Mouse (Mus musculus) forebrain, embryonic 15.5 days (tissue): ENCODE results near the gene Plk5. TPM values are rescaled to one million over a fixed set of nuclear protein-coding genes. Genes with fewer than 3 reads are reported as not detected.
A peak's percentile ranks its signal among the peaks of the same experiment; 100 is the strongest.

Experiments
- ATAC-seq: fragments of 200-750 bp; cut with Nextera tagmentation; replicated peaks from 2 replicates; pipeline ENCODE4 v1.8.0; 2017; ENCODE audit warnings: mild to moderate bottlenecking, moderate TSS enrichment, moderate library complexity
- H3K27ac ChIP-seq: fragments of 300-500 bp; sonication (generic); replicated peaks from 2 replicates; pipeline ENCODE4 v1.5.1; 2015; ENCODE audit warnings: mild to moderate bottlenecking, inconsistent platforms
- H3K27me3 ChIP-seq: fragments of 300-500 bp; sonication (generic); 2 replicates; pipeline ENCODE4 v1.6.1; 2015; ENCODE audit warnings: inconsistent platforms
- H3K36me3 ChIP-seq: fragments of 300-500 bp; sonication (generic); 2 replicates; pipeline ENCODE4 v1.6.1; 2015; ENCODE audit warnings: mild to moderate bottlenecking, inconsistent platforms
- H3K4me1 ChIP-seq: fragments of 300-500 bp; sonication (generic); 2 replicates; pipeline ENCODE4 v1.6.1; 2015; ENCODE audit warnings: inconsistent platforms
- H3K4me2 ChIP-seq: fragments of 300-500 bp; sonication (generic); replicated peaks from 2 replicates; pipeline ENCODE4 v1.6.1; 2015; ENCODE audit warnings: mild to moderate bottlenecking, inconsistent platforms
- H3K4me3 ChIP-seq: fragments of 300-500 bp; sonication (generic); 2 replicates; pipeline ENCODE4 v1.5.1; 2015; ENCODE audit warnings: mild to moderate bottlenecking, inconsistent platforms
- H3K9ac ChIP-seq: fragments of 300-500 bp; sonication (generic); replicated peaks from 2 replicates; pipeline ENCODE4 v1.6.1; 2015; ENCODE audit warnings: mild to moderate bottlenecking, inconsistent platforms
- H3K9me3 ChIP-seq: fragments of 300-500 bp; sonication (generic); 2 replicates; pipeline ENCODE4 v1.6.1; 2016; ENCODE audit warnings: inconsistent platforms
- WGBS: fragments of 180-500 bp; shearing (Covaris S2); methylation state at CpG from one replicate; pipeline ENCODE4 v1.1.7; 2015; ENCODE audit warnings: mixed read lengths; 5-methylcytosine and 5-hydroxymethylcytosine counted together
- polyA plus RNA-seq: library from polyadenylated mRNA; unstranded; fragments of >200 nt; fragmentation: Nextera tagmentation; extraction: Ambion mirVana; gene quantifications from 2 replicates; pipeline ENCODE4 v1.2.1, GENCODE M21; 2015

Plk5 gene
- polyA plus RNA-seq, 1 experiment from 2014 or later, result 2.7 TPM

DNA sequence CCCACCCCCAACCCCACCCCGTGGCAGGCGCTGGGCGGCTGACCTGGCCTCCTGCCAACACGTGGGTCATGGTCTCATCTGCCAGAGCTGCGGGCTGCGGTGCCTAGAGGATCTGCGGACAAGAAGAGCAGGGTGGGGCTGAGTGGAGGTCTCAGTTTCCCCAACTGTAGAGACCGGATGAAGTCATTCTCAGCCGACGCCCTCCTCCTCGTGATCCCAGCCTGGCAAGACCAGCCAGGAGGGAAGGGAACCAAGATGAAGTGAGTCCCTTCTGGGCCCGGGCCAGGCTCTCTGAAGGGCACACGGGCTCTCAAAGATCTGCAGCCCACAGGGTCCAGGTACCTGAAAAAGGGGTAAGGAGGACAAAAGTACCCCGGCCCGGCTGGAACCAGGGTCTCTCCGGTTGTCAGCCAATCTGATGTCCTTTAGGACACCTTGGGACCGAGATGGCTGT, 8.7 kb upstream of the Plk5 start:
- Histone ChIP-seq H3K36me3 (no peaks in the 10 kb centered on the region), H3K4me2 (no peak overlapping the region), H3K9ac (no peak overlapping the region), H3K27me3 (peaks cover 91% of the 10 kb centered on the region), H3K9me3 (no peaks in the 10 kb centered on the region), H3K4me1 (peaks cover 26% of the 10 kb centered on the region), H3K4me3 (no peak overlapping the region), H3K27ac (no peak overlapping the region)
- no peak for ATAC-seq
- 13% methylated on average over 17 of the region's 17 CpGs for WGBS

DNA sequence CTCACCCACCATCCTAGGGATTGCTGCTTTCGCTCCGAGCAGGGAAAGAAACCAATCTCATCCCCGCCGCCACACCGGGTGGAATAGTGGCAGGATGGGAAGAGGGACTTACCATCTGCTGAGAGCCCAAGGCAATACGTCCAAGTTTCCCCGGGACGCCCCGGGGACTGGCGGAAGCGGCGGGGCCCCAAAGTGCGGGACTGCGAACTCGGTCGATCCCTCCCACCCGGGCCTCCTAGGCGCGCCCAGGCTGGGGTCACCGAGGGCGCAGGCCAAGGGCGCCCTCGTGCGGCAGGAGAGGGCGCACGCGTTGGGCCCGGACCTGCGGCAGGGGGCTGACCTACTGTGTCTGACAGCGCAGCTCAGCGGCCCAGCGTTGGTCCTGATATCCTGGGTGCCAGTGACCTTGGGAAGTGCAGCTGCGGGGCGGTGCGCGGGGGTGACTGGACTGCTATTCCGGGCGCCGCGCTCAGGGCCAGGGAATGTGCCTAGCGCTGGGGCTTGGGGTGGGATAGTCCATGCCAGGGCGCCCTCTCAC, 7.9 kb upstream of the Plk5 start, which contains the start of gene Adamtsl5:
Adamtsl5 (minus strand) TSS at position 169 of the 538 bp plus-strand sequence.
- Histone ChIP-seq H3K4me3 (peak within 1 kb of the TSS; percentile 6; the same call in 1 of the 2 replicates), H3K9ac (no peak within 1 kb of the TSS), H3K27me3 (peaks cover 90% of the 10 kb centered on the region), H3K27ac (no peak within 1 kb of the TSS), H3K4me2 (peak within 1 kb of the TSS; percentile 14; the same call in 1 of the 2 replicates), H3K9me3 (no peaks in the 10 kb centered on the region), H3K36me3 (no peaks in the 10 kb centered on the region), H3K4me1 (peaks cover 18% of the 10 kb centered on the region)
- under 1% methylated on average over 40 of the region's 42 CpGs for WGBS
- no peak for ATAC-seq

DNA sequence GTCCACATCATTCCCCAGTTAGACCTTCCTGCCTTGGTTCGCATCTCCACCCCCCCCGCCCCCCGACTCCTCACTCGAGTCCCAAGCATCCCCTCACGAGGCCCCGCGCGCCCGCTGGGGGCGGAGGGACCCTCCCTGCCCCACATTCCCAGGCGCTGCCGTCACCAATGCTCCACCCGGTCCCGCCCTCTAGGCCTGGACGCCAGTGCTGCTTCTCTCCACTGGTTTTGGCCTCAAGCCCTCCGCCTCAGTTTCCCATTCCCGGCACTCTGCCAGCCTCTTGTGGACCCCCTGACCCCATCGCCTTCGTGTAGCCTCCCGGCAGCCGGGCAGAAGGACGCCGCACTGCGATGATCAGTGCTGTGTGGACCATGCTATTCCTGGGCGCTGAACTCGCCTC, 7.3 kb upstream of the Plk5 start:
- Histone ChIP-seq H3K4me3 (no peak overlapping the region), H3K27ac (no peak overlapping the region), H3K27me3 (peaks cover 86% of the 10 kb centered on the region), H3K4me1 (peaks cover 13% of the 10 kb centered on the region; the same call in 1 of the 2 replicates), H3K36me3 (no peaks in the 10 kb centered on the region), H3K9ac (no peak overlapping the region), H3K4me2 (no peak overlapping the region), H3K9me3 (no peaks in the 10 kb centered on the region)
- no peak for ATAC-seq
- WGBS, result 16% methylated on average over 26 of the region's 26 CpGs

DNA sequence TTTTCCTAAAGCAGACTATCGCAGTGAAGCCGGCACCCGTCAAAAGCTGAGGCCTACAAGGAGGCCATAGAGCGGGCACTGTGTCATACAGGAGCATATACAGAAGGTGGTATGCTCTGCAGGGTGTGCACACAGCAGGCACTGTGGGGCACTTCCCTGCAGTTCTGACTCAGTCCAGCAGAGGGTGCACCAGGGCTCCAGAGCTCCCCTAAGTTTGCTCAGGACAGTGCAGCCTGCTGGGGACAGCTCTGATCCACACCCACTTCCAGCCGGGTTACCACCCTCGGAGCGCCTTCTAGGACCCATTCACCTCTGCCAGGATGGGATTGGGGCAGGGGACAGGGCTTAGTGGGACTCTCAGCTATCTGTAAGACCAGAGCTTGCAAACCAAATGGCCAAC, 6.0 kb upstream of the Plk5 start:
- Histone ChIP-seq H3K36me3 (no peaks in the 10 kb centered on the region), H3K4me1 (peaks cover 13% of the 10 kb centered on the region; the same call in 1 of the 2 replicates), H3K4me2 (no peak overlapping the region), H3K9ac (no peak overlapping the region), H3K4me3 (no peak overlapping the region), H3K27ac (no peak overlapping the region), H3K27me3 (peaks cover 81% of the 10 kb centered on the region), H3K9me3 (no peaks in the 10 kb centered on the region)
- ATAC-seq, result peak; percentile 84
- WGBS, result 6% methylated on average over 7 of the region's 7 CpGs

DNA sequence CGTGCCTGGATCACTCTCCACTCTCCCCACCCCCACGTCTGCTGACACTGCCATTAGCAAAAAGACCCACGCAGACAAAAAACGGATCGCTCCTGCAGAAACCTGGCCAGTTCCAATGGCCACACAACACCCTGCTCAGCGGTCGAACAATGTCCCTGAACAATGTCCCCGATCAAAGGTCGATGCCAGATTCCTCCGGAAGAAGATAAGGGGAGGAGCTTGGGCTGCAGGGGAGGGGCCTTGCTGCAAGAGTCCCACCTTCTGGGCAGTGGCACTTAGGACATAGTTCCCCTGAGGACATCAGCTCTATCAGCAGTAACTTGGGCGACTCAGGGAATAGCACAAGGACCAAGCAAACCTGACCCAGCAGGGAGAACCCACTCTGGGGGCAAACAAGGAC, 4.4 kb upstream of the Plk5 start:
- Histone ChIP-seq H3K27me3 (peaks cover 84% of the 10 kb centered on the region), H3K9ac (no peak overlapping the region), H3K9me3 (no peaks in the 10 kb centered on the region), H3K4me1 (peaks cover 24% of the 10 kb centered on the region), H3K4me2 (no peak overlapping the region), H3K36me3 (no peaks in the 10 kb centered on the region), H3K27ac (no peak overlapping the region), H3K4me3 (no peak overlapping the region)
- no peak for ATAC-seq
- WGBS, result 28% methylated on average over 11 of the region's 11 CpGs

DNA sequence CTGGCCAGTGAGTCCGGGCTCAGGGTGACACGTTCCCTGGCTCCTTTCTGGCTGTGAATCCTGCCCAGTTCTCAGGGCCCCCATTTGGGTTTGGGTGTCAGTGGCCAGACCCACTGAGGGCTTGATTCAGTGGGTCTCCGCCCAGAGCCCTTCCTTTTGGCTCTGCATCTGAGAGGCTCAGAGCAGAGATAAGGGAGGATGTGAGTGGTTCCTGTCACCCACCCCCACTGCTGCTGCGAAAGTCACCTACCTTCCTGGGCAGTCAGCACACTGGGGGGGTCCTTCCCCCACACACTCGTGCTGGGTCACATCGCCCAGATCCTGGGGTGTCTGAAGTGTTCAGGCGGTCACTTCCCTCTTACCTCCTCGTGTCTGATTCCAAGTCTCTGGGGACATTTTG, 3.5 kb upstream of the Plk5 start:
- ATAC-seq, result no peak
- no peaks in the 10 kb centered on the region for H3K9me3 ChIP-seq
- H3K4me3 ChIP-seq, result no peak overlapping the region
- peaks cover 85% of the 10 kb centered on the region for H3K27me3 ChIP-seq
- no peak overlapping the region for H3K4me2 ChIP-seq
- peaks cover 28% of the 10 kb centered on the region for H3K4me1 ChIP-seq
- WGBS, result 70% methylated on average over 8 of the region's 8 CpGs
- no peaks in the 10 kb centered on the region for H3K36me3 ChIP-seq
- H3K27ac ChIP-seq, result no peak overlapping the region
- no peak overlapping the region for H3K9ac ChIP-seq

DNA sequence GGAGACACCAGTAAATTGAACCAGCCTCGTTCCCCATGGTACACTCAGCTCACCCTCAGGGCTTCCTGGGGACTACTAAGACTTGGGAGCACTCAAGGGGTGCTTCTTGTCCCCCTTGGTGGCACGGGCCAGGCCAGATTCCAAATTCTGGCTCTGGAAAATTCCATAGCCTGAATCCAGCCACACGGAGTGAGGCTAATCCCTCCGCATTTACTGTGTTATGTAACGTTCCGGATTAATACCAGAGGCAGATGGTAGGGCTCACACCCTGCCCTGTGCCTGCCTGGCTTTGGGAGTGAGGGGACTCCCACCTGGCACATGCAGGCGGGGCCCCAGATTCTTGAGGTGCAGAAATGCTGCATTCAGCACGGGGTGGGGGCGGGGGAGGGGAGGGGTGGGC, 828 bp upstream of the Plk5 start:
- H3K9ac ChIP-seq, result no peak overlapping the region
- H3K4me2 ChIP-seq, result no peak overlapping the region
- H3K36me3 ChIP-seq, result no peaks in the 10 kb centered on the region
- WGBS, result 7% methylated on average over 9 of the region's 9 CpGs
- H3K9me3 ChIP-seq, result no peaks in the 10 kb centered on the region
- peak overlapping the region; percentile 3; the same call in 1 of the 2 replicates for H3K4me3 ChIP-seq
- ATAC-seq, result no peak
- H3K4me1 ChIP-seq, result peaks cover 23% of the 10 kb centered on the region
- peaks cover 69% of the 10 kb centered on the region for H3K27me3 ChIP-seq
- no peak overlapping the region for H3K27ac ChIP-seq

DNA sequence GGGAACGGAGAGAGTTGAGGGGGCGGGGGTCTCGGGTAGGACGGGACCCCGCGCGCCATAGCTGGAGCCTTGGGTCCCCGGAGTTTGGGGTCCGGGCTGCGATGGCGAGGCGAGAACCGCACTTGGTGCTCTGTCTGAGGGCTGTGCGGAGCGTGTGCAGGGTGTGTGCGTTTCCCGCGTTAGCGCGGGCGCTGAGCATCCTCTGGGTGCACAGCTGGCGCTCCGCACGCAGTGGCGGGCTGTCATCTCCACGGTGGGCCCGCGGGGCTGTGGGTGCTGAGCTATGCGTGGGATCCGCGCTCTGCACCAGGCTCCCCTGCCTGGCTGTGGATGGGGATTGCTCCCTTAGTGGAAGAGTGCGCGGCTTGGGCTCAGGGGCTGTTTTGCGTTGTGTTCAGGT, 478 bp downstream of the Plk5 start:
- no peaks in the 10 kb centered on the region for H3K36me3 ChIP-seq
- peak overlapping the region; percentile 59 for H3K4me2 ChIP-seq
- no peak; the same call in 1 of the 2 replicates for ATAC-seq
- peak overlapping the region; percentile 36 for H3K4me3 ChIP-seq
- H3K4me1 ChIP-seq, result peaks cover 23% of the 10 kb centered on the region
- 3% methylated on average over 34 of the region's 34 CpGs for WGBS
- H3K9me3 ChIP-seq, result no peaks in the 10 kb centered on the region
- H3K9ac ChIP-seq, result no peak overlapping the region; the same call in 1 of the 2 replicates
- no peak overlapping the region for H3K27ac ChIP-seq
- peaks cover 58% of the 10 kb centered on the region for H3K27me3 ChIP-seq

DNA sequence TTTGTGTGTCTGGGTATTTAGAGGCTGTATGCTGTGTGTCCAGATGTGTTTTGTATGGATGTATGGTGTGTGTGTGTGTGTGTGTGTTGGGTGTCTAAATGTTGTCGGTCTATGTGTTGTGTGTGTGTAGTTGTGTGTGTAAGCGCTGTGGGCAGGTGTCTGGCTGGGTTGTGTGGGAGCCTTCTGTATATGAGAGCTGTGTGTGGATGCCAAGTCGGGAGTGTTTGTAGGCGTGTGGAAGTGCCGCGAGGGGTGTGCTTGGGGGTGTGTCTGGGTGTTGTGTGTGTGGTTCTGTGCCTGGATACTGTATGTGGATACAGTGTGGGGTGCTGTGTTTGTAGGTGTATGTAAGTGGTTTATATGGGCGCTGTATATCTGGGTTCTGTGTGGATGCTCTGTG, 1.1 kb downstream of the Plk5 start:
- H3K9me3 ChIP-seq, result no peaks in the 10 kb centered on the region
- no peak overlapping the region for H3K4me3 ChIP-seq
- 34% methylated on average over 7 of the region's 7 CpGs for WGBS
- H3K4me1 ChIP-seq, result peaks cover 23% of the 10 kb centered on the region
- peaks cover 54% of the 10 kb centered on the region for H3K27me3 ChIP-seq
- no peaks in the 10 kb centered on the region for H3K36me3 ChIP-seq
- ATAC-seq, result 0 out of 2 replicates have a peak, but pooled peaks have one; percentile 39
- H3K9ac ChIP-seq, result no peak overlapping the region
- no peak overlapping the region for H3K27ac ChIP-seq
- H3K4me2 ChIP-seq, result peak overlapping the region; percentile 44

DNA sequence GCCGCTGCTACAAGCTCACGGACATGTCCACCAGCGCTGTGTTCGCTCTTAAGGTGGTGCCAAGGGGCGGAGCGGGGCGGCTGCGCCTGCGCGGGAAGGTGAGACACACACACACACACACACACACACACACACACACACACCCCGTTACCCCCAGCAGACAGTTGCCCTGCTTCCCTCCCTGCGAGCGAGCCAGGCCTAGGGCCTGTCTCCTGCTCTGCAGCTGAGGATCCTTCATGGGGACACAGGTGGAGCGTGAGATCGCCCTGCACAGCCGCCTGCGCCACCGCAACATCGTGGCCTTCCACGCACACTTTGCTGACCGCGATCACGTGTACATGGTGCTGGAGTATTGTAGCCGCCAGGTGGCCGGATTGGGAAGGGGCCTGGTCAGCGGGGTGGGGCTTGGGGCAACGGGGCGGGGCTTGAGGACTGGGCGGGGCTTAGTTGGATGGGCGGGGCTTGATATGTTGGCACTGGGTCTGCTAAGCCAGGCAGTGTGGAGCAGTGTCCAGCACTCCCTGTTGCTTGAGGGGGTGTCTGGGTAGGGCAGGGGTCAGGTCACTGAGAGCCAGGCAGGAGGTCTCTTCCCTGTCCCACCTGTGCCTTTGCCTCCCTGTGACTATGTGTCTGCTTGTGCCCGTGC, 1.9 kb downstream of the Plk5 start:
- H3K27me3 ChIP-seq, result peaks cover 47% of the 10 kb centered on the region
- peak overlapping the region; percentile 36 for H3K9ac ChIP-seq

DNA sequence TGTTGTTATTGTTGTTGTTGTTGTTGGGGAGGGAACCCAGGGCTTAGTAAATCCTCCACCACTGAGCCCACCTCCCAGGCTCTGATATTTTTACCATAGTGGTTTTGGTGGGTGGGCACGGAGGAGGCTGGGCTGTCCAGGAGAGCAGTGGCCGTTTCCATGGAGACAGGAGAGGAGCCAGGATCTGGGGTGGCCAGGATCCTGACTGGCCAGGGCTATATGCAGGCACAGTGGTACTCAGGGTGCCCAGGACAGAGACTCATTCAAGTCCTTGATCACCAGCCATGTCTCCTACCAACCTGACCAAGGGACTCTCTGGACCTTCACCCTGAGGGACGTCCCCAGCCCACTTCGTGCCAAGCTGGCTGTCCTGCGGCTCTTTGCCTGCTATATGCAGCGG, 7.5 kb downstream of the Plk5 start:
- Histone ChIP-seq H3K27me3 (0 out of 2 replicates have a peak, but pooled peaks cover 10% of the 10 kb centered on the region), H3K36me3 (no peaks in the 10 kb centered on the region), H3K4me3 (no peak overlapping the region), H3K9ac (no peak overlapping the region), H3K27ac (no peak overlapping the region), H3K4me1 (0 out of 2 replicates have a peak, but pooled peaks cover 3% of the 10 kb centered on the region), H3K9me3 (no peaks in the 10 kb centered on the region), H3K4me2 (no peak overlapping the region)
- WGBS, result 36% methylated on average over 6 of the region's 6 CpGs
- ATAC-seq, result no peak

More for the DNA sequence above, 1.9 kb downstream of the Plk5 start:
- no peak overlapping the region for H3K27ac ChIP-seq
- ATAC-seq, result peak; percentile 41; the same call in 1 of the 2 replicates
- H3K4me3 ChIP-seq, result peak overlapping the region; percentile 31
- H3K4me2 ChIP-seq, result peak overlapping the region; percentile 44
- no peaks in the 10 kb centered on the region for H3K36me3 ChIP-seq
- no peaks in the 10 kb centered on the region for H3K9me3 ChIP-seq
- peaks cover 23% of the 10 kb centered on the region for H3K4me1 ChIP-seq
- WGBS, result 7% methylated on average over 31 of the region's 31 CpGs

DNA sequence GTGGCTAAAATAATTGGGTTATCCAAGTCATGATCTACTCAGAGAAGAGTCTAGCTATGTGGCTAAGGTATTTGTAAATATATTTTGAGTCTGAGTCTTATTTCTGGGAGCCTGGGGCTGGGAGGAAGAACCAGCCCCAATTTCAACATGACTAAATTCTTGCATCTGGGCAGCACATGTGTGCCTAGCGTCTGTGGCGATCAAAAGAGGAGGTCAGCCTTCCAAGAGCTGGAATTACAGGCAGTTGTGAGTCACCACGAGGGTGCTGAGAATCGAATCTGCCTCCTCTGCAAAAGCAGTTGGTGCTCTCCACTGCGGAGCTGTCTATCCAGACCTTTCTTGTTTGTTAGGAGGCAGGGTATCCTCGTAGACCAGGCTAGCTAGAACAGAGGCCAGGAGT, 9.5 kb downstream of the Plk5 start:
- Histone ChIP-seq H3K27ac (no peak overlapping the region), H3K27me3 (0 out of 2 replicates have a peak, but pooled peaks cover 10% of the 10 kb centered on the region), H3K9me3 (no peaks in the 10 kb centered on the region), H3K4me3 (no peak overlapping the region), H3K4me2 (no peak overlapping the region), H3K4me1 (0 out of 2 replicates have a peak, but pooled peaks cover 3% of the 10 kb centered on the region), H3K36me3 (no peaks in the 10 kb centered on the region), H3K9ac (no peak overlapping the region)
- 76% methylated on average over 6 of the region's 6 CpGs for WGBS
- ATAC-seq, result no peak
